Mouse (Mus musculus): ENCODE results near the gene Ddx46. TPM values are rescaled to one million over a fixed set of nuclear protein-coding genes. Genes with fewer than 3 reads are reported as not detected.
"Not testable (repeated sequence)": the region's sequence is repeated elsewhere in the genome, so short reads cannot be mapped to it uniquely, and the experiment has no call there.

Ddx46 gene
- polyA plus RNA-seq, 1 experiment from 2014 or later = 25.6 TPM

DNA sequence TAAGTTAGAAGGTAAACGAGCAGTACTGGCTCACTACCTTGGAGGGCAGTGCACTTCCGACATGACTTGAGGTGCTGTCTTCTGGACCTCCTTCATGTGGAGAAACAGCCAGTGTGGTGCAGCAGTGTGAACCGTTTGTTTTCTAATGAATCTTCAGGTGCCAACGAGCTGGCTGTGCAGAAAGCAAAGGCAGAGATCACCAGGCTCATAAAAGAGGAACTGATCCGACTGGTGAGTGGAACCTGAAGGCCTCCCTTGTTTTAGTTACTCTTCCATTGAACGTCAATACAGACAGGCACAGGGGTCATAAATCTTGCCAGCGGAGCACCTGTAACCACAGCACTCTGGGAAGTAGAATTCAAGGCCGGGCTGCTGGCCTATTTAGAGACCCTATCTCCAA, 42.5 kb downstream of the Ddx46 start:
- no peaks in the 10 kb centered on the region for H3K27me3 ChIP-seq (ENCODE audit: control insufficient read depth, insufficient read depth, low read length)
- no peak overlapping the region for H3K4me2 ChIP-seq (replicated peaks)
- ATAC-seq (ENCODE audit: low FRiP score) = no peak
- H3K4me1 ChIP-seq (replicated peaks; ENCODE audit: control insufficient read depth, insufficient read depth, low read length) = no peaks in the 10 kb centered on the region
- no peak for DNase-seq (ENCODE audit: low spot score)
- 90% methylated on average over 8 of the region's 8 CpGs for WGBS
- H3K27ac ChIP-seq = no peak overlapping the region
- no peak overlapping the region for H3K9ac ChIP-seq
- H3K9me3 ChIP-seq (ENCODE audit: control insufficient read depth, low read length) = no peaks in the 10 kb centered on the region
- H3K36me3 ChIP-seq (replicated peaks; ENCODE audit: control insufficient read depth, insufficient read depth) = peaks cover 94% of the 10 kb centered on the region
- H3K4me3 ChIP-seq (replicated peaks; ENCODE audit: low read length) = no peak overlapping the region

DNA sequence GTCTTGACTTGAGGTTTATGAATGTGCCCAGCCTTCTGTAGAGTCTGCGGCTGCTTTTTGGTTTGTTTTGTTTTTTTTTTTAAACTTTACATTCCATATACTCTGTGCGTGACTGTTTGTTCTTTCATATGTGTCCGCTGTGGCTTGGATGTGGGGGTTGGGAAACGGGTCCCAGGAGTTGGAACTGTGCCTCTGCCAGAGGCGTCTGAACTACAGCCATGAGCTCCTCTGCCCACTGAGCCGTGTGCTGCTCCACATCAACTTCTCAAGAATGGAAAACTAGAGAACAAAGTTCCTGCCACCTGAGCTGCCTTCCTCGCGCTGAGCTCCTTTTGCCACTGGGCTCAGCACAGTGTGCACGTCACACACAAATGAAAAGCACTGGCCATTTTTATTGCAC, 47.4 kb downstream of the Ddx46 start:
- ATAC-seq (ENCODE audit: low FRiP score) (no peak), DNase-seq (ENCODE audit: low spot score) (no peak)
- WGBS = 88% methylated on average over 9 of the region's 9 CpGs
- Histone ChIP-seq H3K36me3 (replicated peaks; ENCODE audit: control insufficient read depth, insufficient read depth) (peaks cover 53% of the 10 kb centered on the region), H3K27ac (no peak overlapping the region), H3K4me1 (replicated peaks; ENCODE audit: control insufficient read depth, insufficient read depth, low read length) (no peaks in the 10 kb centered on the region), H3K9ac (no peak overlapping the region), H3K4me3 (replicated peaks; ENCODE audit: low read length) (no peak overlapping the region), H3K9me3 (ENCODE audit: control insufficient read depth, low read length) (no peaks in the 10 kb centered on the region), H3K27me3 (ENCODE audit: control insufficient read depth, insufficient read depth, low read length) (no peaks in the 10 kb centered on the region), H3K4me2 (replicated peaks) (no peak overlapping the region)

DNA sequence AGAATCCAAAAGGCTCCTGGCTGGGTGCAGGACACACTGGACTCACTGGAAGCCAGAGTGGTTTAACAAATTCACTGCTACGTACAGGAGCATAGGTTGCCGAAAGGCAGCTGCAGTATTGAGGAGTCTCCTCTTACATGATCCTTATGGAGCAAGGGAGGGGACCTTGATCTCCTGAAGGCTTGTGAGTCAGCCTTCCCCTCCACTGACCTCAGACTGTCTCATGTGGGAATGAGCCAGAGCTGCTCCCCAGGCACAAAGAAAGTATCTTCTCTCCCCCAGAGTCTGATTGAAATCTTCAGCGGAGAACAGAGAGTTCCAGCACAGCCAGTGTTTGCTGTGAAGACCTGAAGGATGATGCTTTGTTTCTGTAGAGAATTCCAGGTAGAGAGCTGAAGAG, 48.8 kb downstream of the Ddx46 start:
- no peaks in the 10 kb centered on the region for H3K4me1 ChIP-seq (replicated peaks; ENCODE audit: control insufficient read depth, insufficient read depth, low read length)
- ATAC-seq (ENCODE audit: low FRiP score) = no peak
- no peak overlapping the region for H3K4me2 ChIP-seq (replicated peaks)

DNA sequence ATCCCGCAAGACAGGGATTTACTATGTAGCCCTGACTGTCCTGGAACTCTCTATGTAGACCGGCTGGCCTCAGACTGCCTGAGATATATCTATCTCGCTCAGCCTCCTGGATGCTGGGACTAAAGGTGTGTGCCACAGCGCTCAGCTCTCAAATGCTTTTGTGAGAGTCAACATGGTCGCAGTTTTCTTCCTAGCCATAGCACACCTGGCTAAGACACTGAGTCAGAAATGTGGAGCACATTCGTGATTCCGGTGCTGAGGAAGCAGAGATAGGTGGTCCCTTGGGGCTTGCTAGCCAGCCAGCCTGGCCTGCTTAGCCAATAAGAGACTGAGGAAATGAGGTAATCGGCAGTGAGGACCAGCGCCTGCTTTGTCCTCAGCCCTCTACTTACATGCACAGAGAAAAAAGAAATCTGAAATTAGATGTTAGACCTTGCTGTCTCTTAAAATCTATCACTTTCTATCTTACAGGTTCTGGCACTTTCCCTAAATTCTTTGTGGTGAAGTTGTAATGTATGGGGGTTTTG, 51.3 kb downstream of the Ddx46 start:
- DNase-seq (ENCODE audit: low spot score) (peak; percentile 32), ATAC-seq (ENCODE audit: low FRiP score) (peak; percentile 84)
- no peaks in the 10 kb centered on the region for H3K27me3 ChIP-seq (ENCODE audit: control insufficient read depth, insufficient read depth, low read length)
- no peak overlapping the region for H3K4me2 ChIP-seq (replicated peaks)
- H3K4me3 ChIP-seq (replicated peaks; ENCODE audit: low read length) = no peak overlapping the region
- no peaks in the 10 kb centered on the region for H3K4me1 ChIP-seq (replicated peaks; ENCODE audit: control insufficient read depth, insufficient read depth, low read length)
- no peaks in the 10 kb centered on the region for H3K9me3 ChIP-seq (ENCODE audit: control insufficient read depth, low read length)
- peaks cover 13% of the 10 kb centered on the region for H3K36me3 ChIP-seq (replicated peaks; ENCODE audit: control insufficient read depth, insufficient read depth)
- peak overlapping the region; percentile 24; the same call in 1 of the 2 replicates for H3K9ac ChIP-seq
- peak overlapping the region; percentile 72 for H3K27ac ChIP-seq
- 56% methylated on average over 9 of the region's 9 CpGs for WGBS

More for the DNA sequence above, 48.8 kb downstream of the Ddx46 start:
- WGBS = 92% methylated on average over 3 of the region's 3 CpGs
- DNase-seq (ENCODE audit: low spot score) = no peak
- H3K9ac ChIP-seq = no peak overlapping the region
- peaks cover 39% of the 10 kb centered on the region for H3K36me3 ChIP-seq (replicated peaks; ENCODE audit: control insufficient read depth, insufficient read depth)
- H3K27ac ChIP-seq = no peak overlapping the region
- no peaks in the 10 kb centered on the region for H3K9me3 ChIP-seq (ENCODE audit: control insufficient read depth, low read length)
- no peak overlapping the region for H3K4me3 ChIP-seq (replicated peaks; ENCODE audit: low read length)
- H3K27me3 ChIP-seq (ENCODE audit: control insufficient read depth, insufficient read depth, low read length) = no peaks in the 10 kb centered on the region

DNA sequence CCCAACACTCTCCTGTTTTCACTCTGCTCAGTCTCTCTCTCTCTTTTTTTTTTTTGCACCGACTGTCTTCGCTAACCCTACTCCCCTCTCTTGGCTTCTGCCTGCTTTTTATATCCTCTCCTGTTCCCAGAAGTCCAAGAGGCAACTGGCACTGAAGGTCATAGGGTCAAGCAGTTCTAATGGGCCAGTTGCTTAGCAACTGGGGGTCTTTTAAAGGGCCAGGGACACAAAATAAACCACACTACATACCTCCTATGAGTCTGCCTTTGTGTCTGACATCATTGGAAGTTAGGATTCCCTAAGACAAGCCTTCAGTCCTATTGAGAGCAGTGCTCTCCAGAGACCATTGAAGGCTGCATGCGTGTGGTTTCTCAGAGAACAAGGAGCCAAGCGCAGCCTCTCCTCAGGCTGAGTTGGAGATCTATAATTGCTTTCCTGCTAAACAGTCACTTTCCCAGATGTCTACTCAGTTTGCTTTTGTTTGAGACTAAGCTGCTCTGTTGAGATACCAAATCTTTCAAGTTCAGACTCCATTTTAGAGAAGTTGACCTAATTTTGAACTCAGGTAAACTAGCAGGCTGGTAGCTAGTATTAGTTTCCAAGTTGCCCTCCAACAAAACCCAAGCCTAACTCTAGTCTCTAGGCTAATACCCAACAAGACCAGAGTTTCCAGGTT, 53.2 kb downstream of the Ddx46 start:
- no peak for ATAC-seq (ENCODE audit: low FRiP score)
- Histone ChIP-seq H3K9ac (no peak overlapping the region), H3K4me3 (replicated peaks; ENCODE audit: low read length) (no peak overlapping the region), H3K9me3 (ENCODE audit: control insufficient read depth, low read length) (no peaks in the 10 kb centered on the region), H3K27ac (no peak overlapping the region), H3K36me3 (replicated peaks; ENCODE audit: control insufficient read depth, insufficient read depth) (0 out of 2 replicates have a peak, but pooled peaks cover 5% of the 10 kb centered on the region), H3K4me1 (replicated peaks; ENCODE audit: control insufficient read depth, insufficient read depth, low read length) (no peaks in the 10 kb centered on the region), H3K27me3 (ENCODE audit: control insufficient read depth, insufficient read depth, low read length) (no peaks in the 10 kb centered on the region), H3K4me2 (replicated peaks) (no peak overlapping the region)
- DNase-seq (ENCODE audit: low spot score) = no peak
- 4% methylated on average over 4 of the region's 4 CpGs for WGBS

DNA sequence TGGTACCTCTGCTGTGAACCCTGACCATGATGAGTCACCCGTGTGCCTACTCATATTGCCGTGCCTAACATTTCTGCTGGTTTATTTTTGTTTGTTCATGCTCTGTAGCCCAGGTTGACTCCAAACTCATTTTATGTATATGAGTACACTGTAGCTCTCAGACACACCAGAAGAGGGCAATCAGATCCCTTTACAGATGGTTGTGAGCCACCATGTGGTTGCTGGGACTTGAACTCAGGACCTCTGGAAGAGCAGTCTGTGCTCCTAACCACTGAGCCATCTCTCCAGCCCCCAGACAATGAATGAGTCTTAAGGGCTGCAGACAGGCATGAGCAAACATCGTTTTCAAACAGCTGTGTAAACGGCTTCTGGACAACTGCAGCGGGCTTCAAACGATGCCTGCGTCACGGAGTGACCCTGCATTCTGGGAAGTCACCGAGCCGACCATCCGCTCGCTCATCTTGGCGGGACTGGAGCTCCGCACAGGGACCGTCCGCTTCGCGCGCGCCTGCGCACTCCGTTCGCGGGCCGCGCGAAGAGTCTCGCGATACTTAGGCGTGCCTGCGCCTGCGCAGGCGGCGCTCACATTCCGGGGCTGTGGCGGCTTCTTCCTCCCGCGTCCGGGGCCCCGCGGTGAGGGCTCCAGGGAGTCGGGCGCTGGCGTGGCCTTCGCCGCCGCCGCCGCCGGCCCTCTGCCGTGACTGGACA, 57.9 kb downstream of the Ddx46 start, which contains the start of gene B230219D22Rik:
Gene B230219D22Rik (plus strand): TSS at position 590 of the 708 bp plus-strand sequence.
- peaks cover 17% of the 10 kb centered on the region for H3K4me1 ChIP-seq (replicated peaks; ENCODE audit: control insufficient read depth, insufficient read depth, low read length)
- H3K4me2 ChIP-seq (replicated peaks) = peak within 1 kb of the TSS; percentile 77
- H3K36me3 ChIP-seq (replicated peaks; ENCODE audit: control insufficient read depth, insufficient read depth) = no peaks in the 10 kb centered on the region
- DNase-seq (ENCODE audit: low spot score) (peak; percentile 95), ATAC-seq (ENCODE audit: low FRiP score) (peak; percentile 98)
- peak within 1 kb of the TSS; percentile 99 for H3K4me3 ChIP-seq (replicated peaks; ENCODE audit: low read length)
- H3K9ac ChIP-seq = peak within 1 kb of the TSS; percentile 100
- WGBS = 3% methylated on average over 47 of the region's 51 CpGs
- H3K27me3 ChIP-seq (ENCODE audit: control insufficient read depth, insufficient read depth, low read length) = no peaks in the 10 kb centered on the region
- no peaks in the 10 kb centered on the region for H3K9me3 ChIP-seq (ENCODE audit: control insufficient read depth, low read length)
- peak within 1 kb of the TSS; percentile 97 for H3K27ac ChIP-seq

DNA sequence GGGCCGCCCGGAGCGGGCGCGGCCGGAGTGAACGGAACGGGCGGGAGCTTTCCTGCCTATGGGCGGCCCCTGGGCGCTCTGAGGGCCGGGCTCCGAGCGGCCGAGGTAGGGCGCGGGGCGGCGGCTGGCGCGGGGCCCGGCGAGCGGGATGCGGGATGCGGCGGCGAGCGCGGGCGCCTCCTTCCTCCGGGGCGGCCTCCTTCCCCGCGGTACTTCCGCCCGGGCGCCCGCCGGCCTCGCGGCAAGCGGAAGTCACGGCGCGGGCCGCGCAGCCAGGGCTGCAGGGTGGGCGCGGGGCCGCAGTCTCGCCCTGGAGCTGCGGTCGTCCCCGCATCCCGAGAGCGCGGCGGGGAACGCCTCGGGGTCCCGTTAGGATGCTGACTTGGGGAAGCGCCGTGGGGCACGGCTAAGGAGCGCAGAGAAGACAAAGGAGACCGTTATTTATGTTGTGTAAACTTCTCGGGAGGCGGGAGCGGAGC, 58.5 kb downstream of the Ddx46 start:
- H3K4me3 ChIP-seq (replicated peaks; ENCODE audit: low read length) = peak overlapping the region; percentile 99
- H3K27me3 ChIP-seq (ENCODE audit: control insufficient read depth, insufficient read depth, low read length) = no peaks in the 10 kb centered on the region
- ATAC-seq (ENCODE audit: low FRiP score) = peak; percentile 80
- peak overlapping the region; percentile 77 for H3K4me2 ChIP-seq (replicated peaks)
- H3K9ac ChIP-seq = peak overlapping the region; percentile 100
- no peak for DNase-seq (ENCODE audit: low spot score)
- no peaks in the 10 kb centered on the region for H3K9me3 ChIP-seq (ENCODE audit: control insufficient read depth, low read length)
- peaks cover 17% of the 10 kb centered on the region for H3K4me1 ChIP-seq (replicated peaks; ENCODE audit: control insufficient read depth, insufficient read depth, low read length)
- under 1% methylated on average over 67 of the region's 70 CpGs for WGBS
- H3K36me3 ChIP-seq (replicated peaks; ENCODE audit: control insufficient read depth, insufficient read depth) = no peaks in the 10 kb centered on the region
- peak overlapping the region; percentile 97 for H3K27ac ChIP-seq

DNA sequence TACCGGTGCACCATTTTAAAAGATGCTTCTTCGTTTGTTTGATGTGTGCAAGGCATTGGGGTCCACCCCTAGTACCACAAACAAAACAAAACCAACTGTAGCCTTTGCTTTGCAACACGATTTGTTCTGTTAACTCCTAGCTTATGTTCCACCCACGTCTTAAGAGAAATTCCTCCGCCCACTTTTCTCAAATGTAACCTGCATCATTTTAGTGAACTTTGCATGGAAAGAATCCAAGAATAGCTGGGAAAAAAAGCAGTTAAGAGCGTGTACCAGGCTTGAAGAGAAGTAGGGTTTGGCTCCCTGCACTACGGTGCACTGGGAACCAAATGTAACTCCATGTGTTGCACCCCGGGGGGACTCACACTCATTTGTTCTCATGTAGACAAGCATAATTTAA, 59.3 kb downstream of the Ddx46 start:
- ATAC-seq (ENCODE audit: low FRiP score) (no peak), DNase-seq (ENCODE audit: low spot score) (no peak)
- 22% methylated on average over 8 of the region's 8 CpGs for WGBS
- no peaks in the 10 kb centered on the region for H3K9me3 ChIP-seq (ENCODE audit: control insufficient read depth, low read length)
- peak overlapping the region; percentile 99 for H3K4me3 ChIP-seq (replicated peaks; ENCODE audit: low read length)
- H3K9ac ChIP-seq = peak overlapping the region; percentile 100
- peak overlapping the region; percentile 77 for H3K4me2 ChIP-seq (replicated peaks)
- H3K27ac ChIP-seq = no peak overlapping the region
- peaks cover 4% of the 10 kb centered on the region for H3K36me3 ChIP-seq (replicated peaks; ENCODE audit: control insufficient read depth, insufficient read depth)
- peaks cover 17% of the 10 kb centered on the region for H3K4me1 ChIP-seq (replicated peaks; ENCODE audit: control insufficient read depth, insufficient read depth, low read length)
- no peaks in the 10 kb centered on the region for H3K27me3 ChIP-seq (ENCODE audit: control insufficient read depth, insufficient read depth, low read length)

DNA sequence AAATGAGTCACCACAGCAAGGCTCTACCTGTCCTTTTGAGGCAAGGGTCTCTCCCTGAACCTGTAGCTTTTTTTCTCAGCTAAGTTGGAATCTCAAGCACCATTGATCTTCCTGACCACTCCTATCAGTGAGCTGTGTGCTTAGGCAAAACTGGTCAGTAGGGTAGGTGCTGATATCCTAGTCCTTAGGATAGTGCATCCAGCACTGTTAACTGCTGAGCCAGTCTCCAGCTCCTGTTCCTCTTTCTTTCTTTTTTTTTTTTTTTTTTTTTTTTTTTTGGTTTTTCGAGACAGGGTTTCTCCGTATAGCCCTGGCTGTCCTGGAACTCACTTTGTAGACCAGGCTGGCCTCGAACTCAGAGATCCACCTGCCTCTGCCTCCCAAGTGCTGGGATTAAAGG, 61.2 kb downstream of the Ddx46 start:
- WGBS = 80% methylated on average over 1 of the region's 3 CpGs
- DNase-seq (ENCODE audit: low spot score) = not testable (repeated sequence)

More for the DNA sequence above, 61.2 kb downstream of the Ddx46 start:
- not testable (repeated sequence) for ATAC-seq (ENCODE audit: low FRiP score); H3K4me2 ChIP-seq (replicated peaks); H3K27me3 ChIP-seq (ENCODE audit: control insufficient read depth, insufficient read depth, low read length); H3K27ac ChIP-seq; H3K9ac ChIP-seq; H3K4me3 ChIP-seq (replicated peaks; ENCODE audit: low read length); H3K9me3 ChIP-seq (ENCODE audit: control insufficient read depth, low read length)
- peaks cover 17% of the 10 kb centered on the region for H3K4me1 ChIP-seq (replicated peaks; ENCODE audit: control insufficient read depth, insufficient read depth, low read length)
- peaks cover 20% of the 10 kb centered on the region for H3K36me3 ChIP-seq (replicated peaks; ENCODE audit: control insufficient read depth, insufficient read depth)

Data from hindbrain, embryonic 14.5 days (tissue).